Mouse (Mus musculus) testis, adult 2 months (tissue): Measurements from ENCODE around the gene Smyd2.

Experiments used
- CTCF ChIP-seq: fragments of 200-500 bp; IDR thresholded peaks from 2 replicates; pipeline ENCODE4 v1.5.1; 2012; ENCODE audit warnings: low read depth, mild to moderate bottlenecking, inconsistent platforms, low read length, moderate library complexity; ENCODE audit not compliant: control insufficient read depth, insufficient read depth, insufficient replicate concordance
- POLR2A ChIP-seq: fragments of 200-500 bp; IDR thresholded peaks from 2 replicates; pipeline ENCODE4 v1.6.1; 2012; ENCODE audit warnings: low read depth, mild to moderate bottlenecking, inconsistent platforms, low read length, moderate library complexity; ENCODE audit not compliant: control insufficient read depth

DNA sequence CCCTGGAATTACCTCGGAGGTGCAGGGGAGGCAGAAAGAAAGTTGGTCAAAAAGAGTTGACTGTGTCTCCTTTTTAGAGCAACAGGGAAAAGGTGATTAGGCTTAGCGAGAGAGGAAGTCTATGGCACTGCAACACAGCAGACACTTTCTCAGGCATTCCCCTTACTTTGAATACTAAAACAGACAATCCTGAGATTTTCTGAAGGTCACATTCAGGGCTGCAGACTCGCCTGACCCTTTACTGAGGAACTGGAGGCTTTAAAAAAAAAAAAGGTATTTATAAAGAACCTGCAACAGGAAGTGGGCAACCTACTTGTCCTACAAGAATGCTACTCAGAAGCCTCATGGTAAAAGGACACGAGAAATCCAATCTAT, 5.0 kb downstream of the Smyd2 start:
- TF ChIP-seq CTCF (no peak), POLR2A (no peak)
